Mouse (Mus musculus): ENCODE results near the gene Pex14. TPM values are rescaled to one million over a fixed set of nuclear protein-coding genes. Genes with fewer than 3 reads are reported as not detected.
"Not testable (repeated sequence)": the region's sequence is repeated elsewhere in the genome, so short reads cannot be mapped to it uniquely, and the experiment has no call there.

Pex14 gene
- polyA plus RNA-seq, 1 experiment from 2014 or later: 42.4 TPM

DNA sequence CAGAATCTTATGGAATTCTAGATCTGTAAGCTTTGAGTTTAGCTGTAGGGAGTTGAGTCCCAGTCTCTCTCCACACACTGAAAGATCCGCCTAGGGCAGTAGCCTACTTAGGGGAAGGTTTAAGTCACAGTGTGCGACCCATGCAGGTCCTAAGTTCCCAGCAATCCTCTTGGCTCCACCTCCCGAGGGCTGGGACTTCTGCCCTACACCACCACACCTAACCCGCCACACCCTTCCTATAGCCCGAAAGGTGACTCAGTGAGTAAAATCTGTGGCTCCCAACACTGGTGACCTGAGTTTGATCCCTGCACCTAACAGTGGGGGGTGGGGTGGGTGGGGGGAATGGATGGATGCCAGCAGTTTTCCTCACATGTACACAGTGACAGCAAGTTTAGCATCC, 23.8 kb upstream of the Pex14 start:
- 56% methylated on average over 5 of the region's 5 CpGs for WGBS
- Histone ChIP-seq H3K4me2 (replicated peaks; ENCODE audit: low read depth, low read length) (no peak overlapping the region), H3K9me3 (ENCODE audit: control insufficient read depth, low read length) (no peaks in the 10 kb centered on the region), H3K36me3 (ENCODE audit: control insufficient read depth, insufficient read depth, low read length) (peaks cover 8% of the 10 kb centered on the region), H3K27me3 (ENCODE audit: control insufficient read depth, insufficient read depth, low read length) (no peaks in the 10 kb centered on the region), H3K27ac (ENCODE audit: low read depth, low read length) (no peak overlapping the region), H3K9ac (ENCODE audit: low read depth, low read length) (no peak overlapping the region), H3K4me3 (ENCODE audit: low read length) (no peak overlapping the region), H3K4me1 (ENCODE audit: control insufficient read depth, insufficient read depth, low read length) (no peaks in the 10 kb centered on the region)
- ATAC-seq (ENCODE audit: low FRiP score, low TSS enrichment): no peak

GRCm38 (mm10) chr4:149119978-149120562, 20.4 kb upstream of the Pex14 start:
- WGBS: 90% methylated on average over 12 of the region's 12 CpGs
- not testable (repeated sequence) for H3K27me3 ChIP-seq (ENCODE audit: control insufficient read depth, insufficient read depth, low read length); H3K9ac ChIP-seq (ENCODE audit: low read depth, low read length); ATAC-seq (ENCODE audit: low FRiP score, low TSS enrichment); H3K36me3 ChIP-seq (ENCODE audit: control insufficient read depth, insufficient read depth, low read length); H3K9me3 ChIP-seq (ENCODE audit: control insufficient read depth, low read length); H3K4me1 ChIP-seq (ENCODE audit: control insufficient read depth, insufficient read depth, low read length); H3K4me2 ChIP-seq (replicated peaks; ENCODE audit: low read depth, low read length); H3K4me3 ChIP-seq (ENCODE audit: low read length); H3K27ac ChIP-seq (ENCODE audit: low read depth, low read length)

DNA sequence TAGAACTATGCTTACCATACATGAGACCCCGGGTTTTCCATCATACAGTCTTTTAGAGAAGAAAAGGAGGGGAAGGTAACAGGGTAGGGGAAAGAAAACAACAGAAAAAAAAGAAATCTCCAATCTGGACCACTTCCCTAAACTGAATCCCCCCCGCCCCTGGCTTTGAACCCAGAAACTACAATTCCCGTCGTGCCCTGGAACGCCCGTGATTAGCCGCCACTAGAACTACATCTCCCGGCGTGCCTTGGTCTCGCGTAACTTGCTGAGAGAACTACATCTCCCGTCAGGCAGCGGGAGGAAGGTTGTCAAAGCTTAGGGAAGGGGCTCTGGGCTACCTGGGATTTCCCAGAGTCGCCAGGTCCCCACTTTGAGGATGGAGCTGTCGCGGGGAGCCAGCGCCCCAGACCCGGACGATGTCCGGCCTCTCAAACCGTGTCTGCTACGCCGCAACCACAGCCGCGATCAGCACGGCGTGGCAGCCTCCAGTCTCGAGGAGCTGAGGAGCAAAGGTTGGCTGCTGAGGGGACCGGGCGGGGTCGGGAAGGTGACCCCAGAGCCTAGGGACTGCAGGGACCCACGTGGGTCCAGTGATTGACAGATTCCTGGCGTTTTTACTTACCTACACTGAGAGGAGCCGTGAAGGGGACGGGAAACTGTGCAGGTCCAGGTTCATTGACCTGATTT, 4.3 kb upstream of the Pex14 start, which contains the start of gene Dffa:
Gene Dffa (plus strand): TSS at position 272 of the 687 bp plus-strand sequence.
- H3K27me3 ChIP-seq (ENCODE audit: control insufficient read depth, insufficient read depth, low read length): no peaks in the 10 kb centered on the region
- peaks cover 6% of the 10 kb centered on the region for H3K36me3 ChIP-seq (ENCODE audit: control insufficient read depth, insufficient read depth, low read length)
- H3K27ac ChIP-seq (ENCODE audit: low read depth, low read length): no peak within 1 kb of the TSS
- under 1% methylated on average over 35 of the region's 35 CpGs for WGBS
- H3K4me1 ChIP-seq (ENCODE audit: control insufficient read depth, insufficient read depth, low read length): peaks cover 8% of the 10 kb centered on the region
- H3K9me3 ChIP-seq (ENCODE audit: control insufficient read depth, low read length): no peaks in the 10 kb centered on the region
- peak within 1 kb of the TSS; percentile 93 for H3K4me2 ChIP-seq (replicated peaks; ENCODE audit: low read depth, low read length)
- peak; percentile 86 for ATAC-seq (ENCODE audit: low FRiP score, low TSS enrichment)
- H3K9ac ChIP-seq (ENCODE audit: low read depth, low read length): peak within 1 kb of the TSS; percentile 82
- H3K4me3 ChIP-seq (ENCODE audit: low read length): peak within 1 kb of the TSS; percentile 87

- H3K36me3 ChIP-seq (ENCODE audit: control insufficient read depth, insufficient read depth, low read length): peaks cover 4% of the 10 kb centered on the region
- H3K27me3 ChIP-seq (ENCODE audit: control insufficient read depth, insufficient read depth, low read length): no peaks in the 10 kb centered on the region
- WGBS: 82% methylated on average over 3 of the region's 3 CpGs
- no peak overlapping the region for H3K9ac ChIP-seq (ENCODE audit: low read depth, low read length)
- ATAC-seq (ENCODE audit: low FRiP score, low TSS enrichment): no peak
- no peak overlapping the region for H3K27ac ChIP-seq (ENCODE audit: low read depth, low read length)
- H3K4me1 ChIP-seq (ENCODE audit: control insufficient read depth, insufficient read depth, low read length): peaks cover 17% of the 10 kb centered on the region
- no peaks in the 10 kb centered on the region for H3K9me3 ChIP-seq (ENCODE audit: control insufficient read depth, low read length)
- H3K4me3 ChIP-seq (ENCODE audit: low read length): no peak overlapping the region
- no peak overlapping the region for H3K4me2 ChIP-seq (replicated peaks; ENCODE audit: low read depth, low read length)
Observed at GRCm38 (mm10) chr4:149101456-149101855, 1.8 kb upstream of the Pex14 start.

- not testable (repeated sequence) for H3K27me3 ChIP-seq (ENCODE audit: control insufficient read depth, insufficient read depth, low read length); H3K4me3 ChIP-seq (ENCODE audit: low read length); ATAC-seq (ENCODE audit: low FRiP score, low TSS enrichment); H3K27ac ChIP-seq (ENCODE audit: low read depth, low read length); H3K4me2 ChIP-seq (replicated peaks; ENCODE audit: low read depth, low read length); H3K9me3 ChIP-seq (ENCODE audit: control insufficient read depth, low read length); H3K9ac ChIP-seq (ENCODE audit: low read depth, low read length); H3K36me3 ChIP-seq (ENCODE audit: control insufficient read depth, insufficient read depth, low read length)
- 87% methylated on average over 12 of the region's 12 CpGs for WGBS
- H3K4me1 ChIP-seq (ENCODE audit: control insufficient read depth, insufficient read depth, low read length): peaks cover 17% of the 10 kb centered on the region
Observed at GRCm38 (mm10) chr4:149100449-149100848, 773 bp upstream of the Pex14 start.

DNA sequence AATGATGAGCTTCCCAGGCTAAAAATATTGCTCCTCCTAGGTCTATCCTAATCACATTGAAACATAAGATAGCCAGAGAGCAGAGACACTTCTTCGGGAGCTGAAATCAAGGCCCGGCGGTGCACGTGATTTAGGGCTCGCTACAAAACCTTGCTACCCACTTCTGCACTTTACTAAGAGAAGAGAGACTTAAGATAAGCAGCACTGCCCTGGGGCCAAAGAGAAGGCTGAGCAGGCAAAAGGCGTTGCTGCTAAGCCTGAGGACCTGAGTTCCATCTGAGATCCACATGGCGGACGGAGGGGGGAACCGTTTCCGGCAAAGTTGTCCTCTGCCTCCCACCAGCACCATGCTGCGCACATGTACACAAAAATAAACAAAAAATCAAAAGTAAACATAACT, 1.1 kb downstream of the Pex14 start:
- H3K27ac ChIP-seq (ENCODE audit: low read depth, low read length): peak overlapping the region; percentile 33; the same call in 1 of the 2 replicates

DNA sequence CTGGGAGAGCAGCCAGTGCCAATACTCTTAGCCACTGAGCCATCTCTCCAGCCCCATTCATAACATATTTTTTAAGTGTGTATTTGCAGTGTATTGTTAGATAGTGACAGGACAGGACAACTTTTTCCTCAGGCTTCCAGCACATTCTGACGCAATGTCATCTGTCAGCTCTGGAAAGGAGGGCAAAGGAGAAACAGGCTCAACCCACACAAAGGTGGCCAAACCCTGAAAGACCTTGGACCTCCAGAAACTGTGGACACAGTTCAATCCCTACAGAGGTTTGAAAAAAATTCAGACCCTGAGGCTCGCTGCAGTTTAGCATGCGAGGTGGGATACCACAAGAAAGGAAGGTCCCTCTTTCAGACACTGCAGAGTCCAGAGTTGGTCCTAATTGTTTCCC, 1.7 kb downstream of the Pex14 start:
- Histone ChIP-seq H3K4me3 (ENCODE audit: low read length) (peak overlapping the region; percentile 71; the same call in 1 of the 2 replicates), H3K27ac (ENCODE audit: low read depth, low read length) (no peak overlapping the region), H3K4me2 (replicated peaks; ENCODE audit: low read depth, low read length) (peak overlapping the region; percentile 82), H3K9me3 (ENCODE audit: control insufficient read depth, low read length) (no peaks in the 10 kb centered on the region), H3K36me3 (ENCODE audit: control insufficient read depth, insufficient read depth, low read length) (no peaks in the 10 kb centered on the region; the same call in none of the 2 replicates), H3K9ac (ENCODE audit: low read depth, low read length) (peak overlapping the region; percentile 83; the same call in 1 of the 2 replicates), H3K27me3 (ENCODE audit: control insufficient read depth, insufficient read depth, low read length) (no peaks in the 10 kb centered on the region), H3K4me1 (ENCODE audit: control insufficient read depth, insufficient read depth, low read length) (peaks cover 9% of the 10 kb centered on the region; the same call in 1 of the 2 replicates)
- 81% methylated on average over 3 of the region's 3 CpGs for WGBS
- no peak for ATAC-seq (ENCODE audit: low FRiP score, low TSS enrichment)

More for the DNA sequence above, 1.1 kb downstream of the Pex14 start:
- peak overlapping the region; percentile 83 for H3K9ac ChIP-seq (ENCODE audit: low read depth, low read length)
- H3K4me3 ChIP-seq (ENCODE audit: low read length): peak overlapping the region; percentile 71
- H3K9me3 ChIP-seq (ENCODE audit: control insufficient read depth, low read length): no peaks in the 10 kb centered on the region
- H3K27me3 ChIP-seq (ENCODE audit: control insufficient read depth, insufficient read depth, low read length): no peaks in the 10 kb centered on the region
- 12% methylated on average over 11 of the region's 11 CpGs for WGBS
- H3K4me1 ChIP-seq (ENCODE audit: control insufficient read depth, insufficient read depth, low read length): peaks cover 9% of the 10 kb centered on the region; the same call in 1 of the 2 replicates
- no peak for ATAC-seq (ENCODE audit: low FRiP score, low TSS enrichment)
- peak overlapping the region; percentile 82 for H3K4me2 ChIP-seq (replicated peaks; ENCODE audit: low read depth, low read length)
- no peaks in the 10 kb centered on the region; the same call in 1 of the 2 replicates for H3K36me3 ChIP-seq (ENCODE audit: control insufficient read depth, insufficient read depth, low read length)

DNA sequence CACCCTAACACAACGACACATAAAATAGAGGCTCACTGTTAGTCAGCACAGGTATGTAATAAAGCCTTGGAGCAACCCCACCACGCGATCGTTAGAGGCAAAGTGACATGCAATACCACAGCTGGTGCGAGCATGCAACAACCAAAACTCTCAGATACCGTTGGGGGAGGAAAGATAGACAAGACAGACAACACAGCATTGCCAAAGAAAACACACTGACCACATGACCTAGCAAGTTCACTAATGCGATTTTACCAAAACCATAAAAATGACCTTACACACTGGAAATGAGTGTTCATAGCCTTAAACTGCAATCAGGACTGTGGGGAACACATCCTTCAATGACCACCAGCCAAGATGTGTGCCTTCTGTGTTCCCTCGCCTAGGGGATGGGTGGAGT, 8.3 kb downstream of the Pex14 start:
- Histone ChIP-seq H3K4me1 (ENCODE audit: control insufficient read depth, insufficient read depth, low read length) (0 out of 2 replicates have a peak, but pooled peaks cover 2% of the 10 kb centered on the region), H3K4me2 (replicated peaks; ENCODE audit: low read depth, low read length) (no peak overlapping the region), H3K9me3 (ENCODE audit: control insufficient read depth, low read length) (peaks cover 2% of the 10 kb centered on the region; the same call in 1 of the 2 replicates), H3K4me3 (ENCODE audit: low read length) (no peak overlapping the region), H3K9ac (ENCODE audit: low read depth, low read length) (no peak overlapping the region), H3K27ac (ENCODE audit: low read depth, low read length) (no peak overlapping the region), H3K36me3 (ENCODE audit: control insufficient read depth, insufficient read depth, low read length) (no peaks in the 10 kb centered on the region; the same call in none of the 2 replicates), H3K27me3 (ENCODE audit: control insufficient read depth, insufficient read depth, low read length) (no peaks in the 10 kb centered on the region)
- ATAC-seq (ENCODE audit: low FRiP score, low TSS enrichment): no peak
- 37% methylated on average over 8 of the region's 8 CpGs for WGBS

DNA sequence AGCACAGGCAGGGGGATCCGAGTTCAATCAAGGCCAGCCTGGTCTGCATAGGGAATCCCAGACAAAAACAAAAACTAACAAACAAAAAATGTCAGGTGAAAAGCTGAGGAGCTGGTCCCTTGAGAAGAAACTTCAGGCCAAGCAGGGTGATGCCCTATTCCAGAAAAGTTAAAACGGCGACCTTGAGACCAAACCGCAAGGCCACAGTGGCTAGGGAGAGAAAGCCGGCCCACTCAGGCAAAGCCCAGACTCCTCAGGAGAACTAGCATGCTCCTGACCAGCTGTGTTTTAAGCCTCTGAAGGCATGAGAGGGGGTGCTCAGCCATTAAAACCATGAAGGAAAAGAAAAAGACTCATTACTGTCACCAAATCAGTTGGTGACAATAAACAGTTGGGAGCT, 14.3 kb downstream of the Pex14 start:
- Histone ChIP-seq H3K36me3 (ENCODE audit: control insufficient read depth, insufficient read depth, low read length) (no peaks in the 10 kb centered on the region), H3K27me3 (ENCODE audit: control insufficient read depth, insufficient read depth, low read length) (no peaks in the 10 kb centered on the region), H3K4me3 (ENCODE audit: low read length) (no peak overlapping the region), H3K9me3 (ENCODE audit: control insufficient read depth, low read length) (no peaks in the 10 kb centered on the region), H3K4me2 (replicated peaks; ENCODE audit: low read depth, low read length) (no peak overlapping the region), H3K9ac (ENCODE audit: low read depth, low read length) (no peak overlapping the region), H3K4me1 (ENCODE audit: control insufficient read depth, insufficient read depth, low read length) (no peaks in the 10 kb centered on the region), H3K27ac (ENCODE audit: low read depth, low read length) (no peak overlapping the region)
- WGBS: 69% methylated on average over 5 of the region's 5 CpGs
- ATAC-seq (ENCODE audit: low FRiP score, low TSS enrichment): no peak

All from kidney, embryonic 14.5 days (tissue).